Mouse (Mus musculus) ES-Bruce4 (cell line): Measurements from ENCODE around the gene Tnxb.

ENCODE experiments used
- CTCF ChIP-seq: IDR thresholded peaks from one replicate; pipeline ENCODE4 v1.8.1; 2011; ENCODE audit warnings: low read depth, low read length
- EP300 ChIP-seq: IDR thresholded peaks from 2 replicates; pipeline ENCODE4 v1.6.1; 2011; ENCODE audit warnings: low read depth, low read length; ENCODE audit not compliant: insufficient read depth
- POLR2A ChIP-seq: IDR thresholded peaks from one replicate; pipeline ENCODE4 v1.8.1; 2011; ENCODE audit warnings: low read length; ENCODE audit not compliant: insufficient read depth

- no peak for TF ChIP-seq CTCF
- TF ChIP-seq POLR2A: no peak
- TF ChIP-seq EP300: no peak
Observed at GRCm38 (mm10) chr17:34684253-34684893, 14.0 kb downstream of the Tnxb start.
